Mouse (Mus musculus) ES-Bruce4 (cell line): ENCODE results near the gene Hoxa9.

Experiments
- CTCF ChIP-seq: IDR thresholded peaks from one replicate; pipeline ENCODE4 v1.8.1; 2011; ENCODE audit warnings: low read depth, low read length
- EP300 ChIP-seq: IDR thresholded peaks from 2 replicates; pipeline ENCODE4 v1.6.1; 2011; ENCODE audit warnings: low read depth, low read length; ENCODE audit not compliant: insufficient read depth
- POLR2A ChIP-seq: IDR thresholded peaks from one replicate; pipeline ENCODE4 v1.8.1; 2011; ENCODE audit warnings: low read length; ENCODE audit not compliant: insufficient read depth

GRCm38 (mm10) chr6:52224895-52225611 lies 5.8 kb downstream of the Hoxa9 start:
- TF ChIP-seq CTCF, result no peak
- TF ChIP-seq EP300, result no peak
- no peak for TF ChIP-seq POLR2A
